Mouse (Mus musculus): ENCODE measurements around the gene Cdt1.

The Cdt1 gene

DNA sequence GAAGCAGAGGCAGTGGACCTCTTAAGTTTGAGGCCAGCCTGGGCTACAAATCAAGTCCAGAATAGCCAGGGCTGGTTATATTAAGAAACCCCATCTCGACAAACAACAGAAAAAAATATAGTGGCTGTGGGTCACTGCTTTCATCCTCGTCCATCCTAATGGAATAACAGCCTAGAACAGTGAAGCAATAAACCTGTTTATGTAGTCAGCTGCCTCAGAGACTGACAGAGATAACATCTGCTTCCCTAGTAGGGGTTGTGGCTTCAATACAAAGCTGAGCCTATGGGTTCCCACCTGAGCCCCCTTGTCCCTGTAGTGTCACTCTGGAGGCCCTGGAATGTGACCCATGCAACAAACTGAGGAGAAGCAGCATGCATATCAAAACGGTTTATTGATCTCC is 6.4 kb downstream of the Cdt1 start:
- DNase-seq (ENCODE audit: low read depth), result no peak

DNA sequence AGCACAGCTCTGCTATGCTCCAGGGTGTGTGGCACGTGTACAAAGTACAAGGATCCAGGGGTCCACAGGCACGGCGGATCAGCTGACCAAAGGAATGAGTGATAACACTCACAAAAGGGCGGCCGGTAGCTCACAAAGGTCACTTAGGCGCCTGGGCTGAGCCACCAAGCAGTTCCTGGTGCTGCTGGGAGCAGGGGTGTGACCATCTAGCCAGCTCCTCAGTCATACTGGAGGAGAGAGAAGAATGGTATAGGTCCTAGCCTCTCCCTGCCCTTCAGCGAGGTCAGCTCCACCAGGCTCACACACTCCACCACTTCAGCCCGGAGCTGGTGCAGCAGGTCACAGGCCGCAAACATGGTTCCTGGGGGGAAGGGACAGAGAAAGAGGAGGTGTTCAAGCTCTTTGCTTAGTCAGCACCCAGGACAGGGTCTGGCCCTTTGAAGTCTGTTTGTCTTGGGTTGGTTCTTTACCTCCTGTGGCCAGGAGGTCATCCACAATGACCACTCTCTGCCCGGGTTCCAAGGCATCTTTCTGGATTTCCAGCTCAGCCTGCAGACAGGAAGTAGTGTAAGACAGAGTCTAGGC is 6.9 kb downstream of the Cdt1 start:
- DNase-seq (ENCODE audit: low read depth), result no peak

DNA sequence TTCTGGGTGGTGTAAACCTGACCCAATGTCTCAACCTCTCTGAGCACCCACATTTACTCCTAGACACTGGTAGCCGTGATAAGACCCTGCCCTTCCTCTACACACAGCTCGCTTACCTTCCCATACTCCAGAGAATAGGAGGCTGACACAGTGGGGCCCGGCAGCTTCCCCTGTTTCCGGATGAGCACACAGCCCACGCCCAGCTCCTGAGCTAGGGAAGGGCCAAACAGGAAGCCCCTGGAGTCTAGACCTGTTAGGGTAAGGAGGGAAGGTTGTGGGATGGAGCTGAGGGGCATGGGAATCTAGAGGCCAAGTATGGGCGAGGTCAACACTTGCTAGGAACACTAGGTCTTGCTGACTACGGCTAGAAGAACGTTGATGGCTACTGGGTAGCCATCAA is 7.5 kb downstream of the Cdt1 start:
- no peak for DNase-seq (ENCODE audit: low read depth)

DNA sequence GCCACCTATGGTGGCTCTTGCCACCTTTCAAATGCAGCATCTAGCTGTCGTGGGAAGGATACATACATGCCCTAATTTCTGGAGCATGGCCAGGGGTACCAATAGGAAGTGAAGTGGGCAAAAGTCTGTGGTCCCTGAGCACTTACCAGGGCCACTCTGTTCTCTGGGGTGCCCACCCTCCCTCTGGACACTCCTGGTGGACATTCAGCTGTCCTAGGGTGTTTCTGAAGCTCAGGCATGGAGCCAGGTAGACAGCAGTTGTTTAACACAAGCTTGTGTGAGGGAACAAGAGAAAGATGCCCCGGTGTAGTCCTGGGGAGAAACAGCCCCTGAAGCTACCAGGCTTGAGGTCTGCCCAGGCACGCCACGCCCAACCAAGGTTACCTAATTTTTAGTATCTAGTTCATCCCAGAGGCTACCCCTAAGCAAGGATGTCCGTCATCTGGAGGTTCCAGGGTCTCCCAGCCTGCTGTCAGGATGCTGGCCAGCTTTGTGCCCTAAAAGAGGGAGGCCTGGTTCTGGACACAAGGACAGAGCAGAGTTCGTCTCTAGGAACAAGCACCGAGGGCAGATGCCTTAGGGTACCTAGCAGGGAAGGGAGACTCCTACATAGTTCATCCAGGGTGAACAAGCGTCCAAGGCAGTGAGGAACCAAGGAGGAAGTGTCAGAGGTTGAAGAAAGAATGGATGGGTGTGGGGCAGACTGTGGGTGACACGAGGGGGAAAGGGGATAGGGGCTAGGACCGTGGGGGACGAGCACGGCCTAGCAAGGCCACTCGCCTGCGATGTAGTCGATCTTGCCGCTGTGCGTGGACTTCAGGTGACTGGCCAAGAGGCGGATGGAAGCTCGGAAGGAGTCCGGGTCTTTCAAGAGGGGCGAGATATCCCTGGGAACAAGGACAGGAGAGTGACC is 8.2 kb downstream of the Cdt1 start:
- no peak for DNase-seq (ENCODE audit: low read depth)

DNA sequence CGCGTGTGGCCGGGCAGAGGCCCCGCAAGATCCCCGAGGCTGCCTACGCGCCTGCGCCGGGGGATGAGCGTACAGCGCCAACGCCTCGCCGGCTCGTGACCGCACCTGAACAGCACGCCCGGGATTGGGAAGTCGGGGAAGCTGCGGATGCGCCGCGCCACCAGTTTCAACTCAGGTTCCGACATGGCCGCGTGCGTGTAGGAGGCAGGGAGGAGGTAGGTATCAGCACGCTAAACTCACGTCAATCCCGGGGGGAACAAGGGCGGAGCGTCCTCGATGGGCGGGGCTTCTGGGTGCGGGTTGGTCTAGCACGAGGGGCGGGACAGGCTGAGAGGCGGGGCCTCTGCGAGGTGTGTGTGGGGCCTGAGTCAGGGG is 8.8 kb downstream of the Cdt1 start, which contains the start of gene Aprt:
Gene Aprt (minus strand): TSS at position 262 of the 375 bp plus-strand sequence.
- peak; percentile 82 for DNase-seq (ENCODE audit: low read depth)

DNA sequence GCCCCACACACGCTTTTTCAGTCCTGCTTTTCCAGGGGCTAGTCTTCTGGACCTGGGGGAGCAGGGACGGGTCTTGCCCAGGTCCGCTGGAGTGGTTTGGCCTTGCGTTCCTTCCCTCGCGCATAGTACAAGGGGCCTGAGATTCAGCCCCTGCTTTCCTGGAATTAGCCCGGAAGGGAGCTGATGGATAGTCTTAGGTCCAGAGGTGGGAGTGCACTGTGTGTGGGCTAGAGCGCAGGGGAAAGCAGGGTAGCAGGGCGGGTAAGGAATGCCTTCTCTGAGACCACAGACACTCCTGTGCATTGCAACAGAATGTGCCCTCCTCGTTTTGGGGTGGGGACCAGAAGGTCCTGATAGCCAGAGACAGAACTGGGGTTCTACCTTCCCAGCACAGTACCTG is 9.3 kb downstream of the Cdt1 start:
- no peak for DNase-seq (ENCODE audit: low read depth)

DNA sequence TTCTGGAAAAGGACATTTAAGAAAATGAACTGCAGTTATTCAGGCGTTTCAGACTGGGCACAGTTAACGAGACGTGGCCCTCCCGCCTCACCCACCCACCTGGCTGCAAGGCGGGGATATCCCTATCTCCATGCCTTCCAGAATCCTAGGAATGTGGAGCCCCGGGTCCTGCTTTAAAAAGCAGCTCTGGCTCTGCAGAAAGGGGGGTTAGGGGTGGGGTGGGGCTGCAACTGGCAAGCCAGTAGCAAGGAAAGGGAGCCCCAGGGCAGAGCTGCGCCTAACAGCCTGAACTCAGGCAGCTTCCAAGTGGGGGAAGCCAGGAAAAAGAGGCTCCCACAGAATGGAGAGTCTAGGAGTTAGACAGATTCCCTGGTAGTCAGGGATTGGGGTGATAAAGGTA is 11.4 kb downstream of the Cdt1 start:
- DNase-seq (ENCODE audit: low read depth), result no peak

DNA sequence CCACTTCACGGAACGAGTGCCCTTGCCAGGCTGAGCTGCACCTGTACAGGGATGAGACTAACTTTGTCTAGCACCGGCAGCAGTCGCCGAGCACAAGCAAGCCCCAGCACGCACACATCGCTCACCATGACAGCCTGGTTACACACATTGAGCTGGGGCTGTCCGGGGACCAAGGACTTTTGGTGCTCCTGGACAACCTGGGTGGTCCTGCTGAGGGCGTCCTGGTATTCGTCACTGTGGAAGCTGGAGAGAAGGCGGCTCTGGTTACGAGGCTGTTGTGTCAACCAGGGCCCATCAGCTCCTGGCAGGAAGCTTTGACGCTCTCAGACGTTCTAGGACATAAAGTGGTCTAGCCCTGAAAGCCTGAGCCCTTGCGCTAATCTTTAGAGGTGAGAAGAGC is 13.1 kb downstream of the Cdt1 start:
- no peak for DNase-seq (ENCODE audit: low read depth)

DNA sequence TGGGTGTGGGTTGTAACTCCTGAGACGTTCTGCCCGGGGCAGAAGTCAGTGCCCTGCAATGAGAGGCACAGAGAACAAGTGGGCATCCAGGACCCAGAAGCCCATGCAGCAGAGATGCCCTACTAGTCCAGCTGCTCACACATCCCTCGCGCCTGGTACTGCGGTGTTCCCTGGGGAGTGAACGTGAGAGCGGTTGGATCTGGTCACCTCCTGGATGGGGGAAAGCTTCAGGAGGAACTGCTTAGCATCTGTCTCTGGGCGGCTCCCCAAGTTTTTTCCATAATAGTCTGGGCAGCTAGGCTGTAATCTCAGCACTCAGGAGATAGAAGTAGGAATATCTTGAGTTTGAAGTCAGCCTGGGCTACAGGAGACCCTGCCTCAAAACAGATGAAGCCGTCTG is 17.2 kb downstream of the Cdt1 start:
- DNase-seq (ENCODE audit: low read depth), result no peak

DNA sequence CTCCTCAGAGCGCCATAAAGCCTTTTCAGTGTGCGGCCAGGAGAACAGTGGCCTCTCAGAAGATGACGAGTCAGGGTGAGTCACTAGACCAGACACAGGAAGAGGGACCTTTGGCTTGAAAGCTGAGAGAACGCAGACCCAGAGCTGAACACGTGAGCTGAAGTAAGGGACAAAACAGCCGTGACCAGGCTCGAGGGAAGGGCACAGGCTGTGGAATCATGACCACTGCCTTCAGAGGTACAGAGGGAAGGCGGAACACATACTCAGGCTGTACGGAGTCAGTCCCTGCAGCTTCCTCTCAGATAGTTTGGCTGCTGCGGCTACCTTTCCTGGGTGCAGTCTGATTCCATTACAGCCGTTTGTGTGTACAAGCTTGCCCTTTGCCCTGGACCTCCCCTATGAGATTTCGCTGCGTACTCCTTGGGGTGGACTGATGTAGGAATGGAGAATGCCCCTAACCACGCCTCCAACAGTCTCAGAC is 17.6 kb downstream of the Cdt1 start:
- peak; percentile 33 for DNase-seq (ENCODE audit: low read depth)

DNA sequence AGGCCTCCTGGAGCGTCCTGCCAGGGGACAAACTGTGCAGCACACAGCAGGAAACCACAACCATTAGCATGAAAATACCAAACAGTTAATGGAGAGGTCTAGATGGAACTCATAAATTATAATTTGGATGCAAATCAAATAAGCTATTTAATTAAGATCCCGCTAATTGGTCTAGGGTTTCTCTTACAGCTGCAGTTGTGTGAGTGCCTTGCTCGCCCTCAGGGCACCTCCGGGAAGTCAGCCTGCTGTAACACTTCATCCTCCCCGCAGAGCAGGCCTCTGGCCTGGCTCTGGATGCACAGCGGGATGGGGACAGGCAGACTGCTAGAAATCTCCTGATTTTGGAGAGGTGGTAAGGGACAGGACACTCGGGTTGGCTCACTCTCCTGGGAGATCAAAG is 18.4 kb downstream of the Cdt1 start:
- DNase-seq (ENCODE audit: low read depth), result no peak

DNA sequence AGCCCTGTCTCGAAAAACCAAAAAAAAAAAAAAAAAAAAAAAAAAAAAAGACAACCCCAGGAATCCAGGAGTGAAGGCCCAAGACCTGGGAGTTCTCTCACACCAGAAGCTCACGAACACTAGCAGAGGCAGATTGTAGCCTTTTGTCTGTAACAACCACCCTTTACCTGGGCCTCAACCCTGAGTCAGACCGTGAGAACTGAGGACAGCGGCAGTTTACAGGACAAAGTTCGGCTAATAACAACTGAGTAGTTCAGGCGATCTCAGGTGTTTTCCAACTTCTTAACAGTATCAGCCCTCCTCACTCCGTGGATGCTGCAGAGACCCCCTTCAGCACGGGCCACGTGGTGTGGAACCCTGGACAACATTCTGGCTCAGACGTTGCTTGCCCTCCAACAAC is 18.9 kb downstream of the Cdt1 start:
- no peak for DNase-seq (ENCODE audit: low read depth)

DNA sequence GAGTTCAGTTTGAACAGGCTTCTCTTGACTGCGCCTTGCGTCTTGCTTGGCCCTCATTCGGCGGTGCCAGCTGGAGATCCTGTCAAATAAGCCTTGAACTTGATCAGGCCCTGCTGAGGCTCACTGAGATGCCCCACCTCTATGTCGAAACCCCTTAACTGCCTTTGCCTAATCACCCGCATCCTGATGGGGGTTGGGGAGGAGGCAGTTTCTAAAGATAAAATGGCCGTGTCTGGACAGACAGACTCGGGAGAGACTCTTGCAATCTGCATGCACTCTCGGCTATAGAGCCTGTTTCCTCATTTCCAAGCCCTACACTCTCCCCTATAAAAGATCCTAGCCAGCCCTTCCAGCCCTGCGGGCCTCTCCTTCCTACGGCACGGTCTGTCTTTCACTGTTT is 25.4 kb downstream of the Cdt1 start:
- DNase-seq (ENCODE audit: low read depth), result no peak

DNA sequence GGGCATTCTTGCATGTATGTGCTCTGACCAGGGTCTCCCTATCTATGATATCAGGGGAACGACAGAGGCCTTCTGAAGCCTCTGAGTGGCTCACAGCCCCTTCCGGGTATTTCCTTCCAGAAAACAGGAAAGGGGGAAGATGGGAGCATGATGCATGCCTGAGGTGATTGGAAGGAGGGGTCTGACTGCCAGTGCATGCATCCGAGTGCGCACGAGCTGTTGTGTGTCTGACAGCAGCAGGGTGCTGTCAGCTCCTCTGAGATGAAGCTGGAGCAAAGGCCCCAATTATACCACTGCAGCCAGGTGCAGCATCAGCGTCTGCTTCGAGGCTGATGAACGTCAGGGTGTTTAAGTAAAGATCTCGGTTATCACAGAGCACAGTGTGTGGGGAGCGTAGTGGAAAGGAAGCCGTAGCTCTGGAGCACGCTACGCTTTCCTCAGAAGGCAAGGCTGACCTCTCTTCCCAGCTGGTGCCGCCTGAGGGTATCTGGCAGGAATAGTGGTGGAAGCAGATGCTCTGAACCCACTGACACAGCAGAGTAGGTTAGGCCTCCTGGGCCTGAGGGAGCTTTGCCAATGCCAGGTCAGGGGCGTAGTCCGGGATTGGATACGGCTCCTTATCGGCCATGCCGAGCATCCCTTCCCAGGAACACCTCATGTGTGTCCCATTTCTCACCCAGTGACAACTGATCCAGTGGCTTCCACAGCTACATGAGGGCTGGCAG is 26.1 kb downstream of the Cdt1 start:
- DNase-seq (ENCODE audit: low read depth), result no peak

DNA sequence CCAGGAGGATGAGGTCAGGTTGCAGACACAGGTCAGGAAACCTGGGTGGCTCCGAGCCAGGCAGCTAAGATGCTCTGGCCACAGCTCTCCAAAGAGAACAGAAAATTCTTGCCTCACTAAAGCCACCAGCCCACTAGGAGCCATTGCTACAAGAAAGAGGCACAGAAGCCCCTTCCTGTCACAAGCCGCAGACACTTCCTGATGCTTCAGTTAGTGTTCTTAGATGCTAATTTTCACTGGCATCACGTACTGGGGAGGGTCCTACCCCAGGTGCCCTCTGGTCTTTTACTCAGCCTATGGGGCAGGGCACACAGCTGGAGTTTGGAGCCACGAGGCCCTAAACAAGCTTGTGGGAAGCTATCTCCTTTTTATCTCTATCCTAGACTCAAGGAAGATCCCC is 28.2 kb downstream of the Cdt1 start:
- no peak for DNase-seq (ENCODE audit: low read depth)

DNA sequence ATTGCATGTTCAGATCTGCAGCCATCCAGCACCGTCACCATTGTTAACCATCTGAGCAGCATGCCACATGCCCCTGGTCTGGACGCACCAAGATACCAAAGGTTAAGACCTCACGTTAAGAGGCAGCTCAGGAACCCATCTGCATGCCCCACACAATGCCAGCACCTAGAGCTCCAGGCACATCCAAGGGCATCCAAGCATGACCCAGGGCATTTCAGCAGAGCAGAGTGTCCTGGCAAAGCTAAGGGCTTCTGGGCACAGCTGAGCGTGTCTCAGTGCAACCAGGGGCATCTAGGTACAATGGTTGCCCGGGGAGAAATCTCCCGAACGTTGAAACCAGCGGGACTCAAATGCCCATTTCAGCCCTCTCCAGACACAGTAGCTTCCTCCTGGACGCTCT is 32.9 kb downstream of the Cdt1 start:
- no peak for DNase-seq (ENCODE audit: low read depth)

DNA sequence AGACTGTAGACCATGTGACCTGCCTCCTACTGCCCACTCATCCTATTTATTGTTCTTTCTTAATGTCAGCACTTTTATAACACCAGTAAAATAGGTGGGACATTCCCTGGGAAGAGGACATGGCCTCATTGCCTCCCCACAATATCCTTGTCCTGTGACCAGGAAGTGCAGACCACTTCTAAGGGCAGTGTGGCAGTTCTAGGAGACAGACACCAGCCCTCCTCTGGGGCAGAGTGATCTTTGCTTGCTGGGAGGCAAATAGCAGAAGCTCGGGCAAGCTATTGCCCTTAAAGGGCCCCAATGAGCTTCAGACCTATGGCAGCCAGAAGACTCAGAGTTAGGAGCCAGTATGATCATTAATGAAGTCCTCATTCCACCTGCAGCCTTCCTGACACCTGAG is 36.8 kb downstream of the Cdt1 start:
- DNase-seq (ENCODE audit: low read depth), result no peak

DNA sequence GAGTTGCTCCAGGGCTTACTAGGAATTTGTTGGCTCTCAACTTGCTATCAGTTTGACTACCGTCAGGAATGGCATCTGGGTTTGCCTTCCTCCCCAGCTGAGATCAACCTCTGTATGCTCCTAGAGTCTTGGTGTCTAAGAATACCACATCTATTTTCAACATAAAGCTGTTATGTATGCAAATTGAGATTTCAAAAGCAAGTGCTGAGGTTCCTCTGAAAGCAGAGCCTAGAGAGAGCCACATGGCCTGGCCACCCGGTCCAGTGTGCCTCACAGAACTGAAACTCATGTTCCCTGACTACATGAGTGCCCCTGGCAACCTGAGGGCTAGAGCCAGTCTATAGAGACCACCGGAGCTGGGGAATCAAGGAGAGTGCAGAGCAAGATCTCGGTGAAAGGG is 37.6 kb downstream of the Cdt1 start:
- DNase-seq (ENCODE audit: low read depth), result no peak

DNA sequence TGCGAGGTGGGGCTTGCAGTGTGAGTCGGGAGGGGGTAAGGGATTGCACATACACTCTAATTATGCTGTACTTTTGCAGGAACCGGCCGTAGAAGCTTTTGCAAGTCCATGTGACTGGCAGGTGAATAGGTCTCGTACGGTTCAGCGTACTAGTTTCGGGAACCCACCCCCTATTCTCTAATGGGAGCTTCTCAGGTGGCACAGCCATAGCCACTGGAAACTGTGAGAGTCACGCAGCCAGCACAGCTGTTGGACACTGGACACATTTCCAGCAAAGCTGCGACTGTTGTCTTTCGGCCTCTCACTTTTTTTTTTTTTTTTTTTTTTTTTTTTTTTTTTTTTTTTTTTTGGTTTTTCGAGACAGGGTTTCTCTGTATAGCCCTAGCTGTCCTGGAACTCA is 39.0 kb downstream of the Cdt1 start:
- DNase-seq (ENCODE audit: low read depth), result no peak

DNA sequence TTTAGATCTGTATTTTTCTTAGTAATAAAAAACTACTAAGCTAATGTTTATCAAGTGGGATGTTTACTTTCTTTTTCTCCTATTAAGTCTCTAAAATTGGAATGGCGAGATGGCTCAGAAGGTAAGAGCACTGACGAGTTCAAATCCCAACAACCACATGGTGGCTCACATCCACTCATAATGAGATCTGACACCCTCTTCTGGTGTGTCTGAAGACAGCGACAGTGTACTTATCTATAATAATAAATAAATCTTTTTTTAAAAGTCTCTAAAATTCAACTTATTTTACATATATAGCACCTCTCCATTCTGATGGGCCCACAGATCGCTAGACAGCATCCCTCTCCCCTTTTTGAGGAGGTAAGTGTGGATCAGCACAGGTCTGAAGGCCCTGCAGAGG is 42.4 kb downstream of the Cdt1 start:
- DNase-seq (ENCODE audit: low read depth), result no peak

DNA sequence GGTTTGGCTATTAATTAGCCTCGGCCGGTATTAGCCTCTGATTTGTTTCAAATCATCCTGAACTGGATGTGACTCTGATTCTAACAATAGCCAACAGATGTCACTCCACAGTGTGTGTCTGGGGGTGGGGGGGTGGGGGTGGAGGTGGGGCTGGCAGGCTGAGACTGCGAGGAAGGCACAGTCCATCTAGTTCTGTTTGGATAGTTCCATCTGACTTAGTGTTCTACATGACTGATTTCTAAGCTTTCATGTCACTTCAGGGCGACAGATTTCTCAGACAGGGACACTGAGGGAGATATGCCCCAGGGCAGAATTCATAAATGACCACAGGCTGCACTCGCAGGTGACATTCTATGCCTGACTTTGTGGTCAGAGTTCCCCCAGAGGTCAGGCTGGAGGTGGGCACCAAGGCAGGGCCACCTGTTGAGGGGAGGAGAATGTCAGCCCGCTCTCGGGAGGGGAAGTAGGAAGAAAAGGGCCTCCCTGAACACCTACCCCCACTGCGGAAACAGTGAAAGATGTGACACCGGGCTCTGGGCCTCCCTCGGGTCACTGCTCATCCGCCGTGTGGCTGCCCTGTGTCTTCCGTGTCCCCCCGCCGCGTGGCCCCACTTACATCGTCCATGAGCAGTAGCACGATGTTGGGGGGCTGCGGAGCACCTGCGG is 42.9 kb downstream of the Cdt1 start:
- no peak for DNase-seq (ENCODE audit: low read depth)
